Mouse (Mus musculus) heart, adult 2 months (tissue): Measurements from ENCODE around the gene Naa35. TPM values are rescaled to one million over a fixed set of nuclear protein-coding genes. Genes with fewer than 3 reads are reported as not detected.

Source experiments
- DNase-seq, 2 experiments: peaks; one replicate each; pipeline ENCODE4 v3.0.0; 2021
- H3K27ac ChIP-seq: fragments of 200-600 bp; 2 replicates; pipeline ENCODE4 v1.8.1; 2022
- H3K27me3 ChIP-seq: fragments of 200-500 bp; 2 replicates; pipeline ENCODE4 v1.6.1; 2012; ENCODE audit warnings: mild to moderate bottlenecking, low read length, inconsistent platforms, mixed read lengths; ENCODE audit not compliant: control insufficient read depth, insufficient read depth
- H3K36me3 ChIP-seq: fragments of 200-500 bp; 2 replicates; pipeline ENCODE4 v1.6.1; 2012; ENCODE audit warnings: low read length, inconsistent platforms; ENCODE audit not compliant: control insufficient read depth, insufficient read depth
- H3K4me1 ChIP-seq: fragments of 200-500 bp; 2 replicates; pipeline ENCODE4 v1.6.1; 2011; ENCODE audit warnings: low read length; ENCODE audit not compliant: control insufficient read depth, insufficient read depth
- H3K4me3 ChIP-seq: fragments of 200-600 bp; 2 replicates; pipeline ENCODE4 v1.8.1; 2022
- H3K79me2 ChIP-seq: fragments of 200-500 bp; replicated peaks from 2 replicates; pipeline ENCODE4 v1.6.1; 2012; ENCODE audit warnings: mild to moderate bottlenecking, inconsistent platforms, low read length, moderate library complexity, mixed read lengths; ENCODE audit not compliant: control insufficient read depth, insufficient read depth
- H3K9ac ChIP-seq: fragments of 200-500 bp; 2 replicates; pipeline ENCODE4 v1.6.1; 2012; ENCODE audit warnings: low read depth, mild to moderate bottlenecking, control low read depth, inconsistent platforms, low read length, mixed read lengths
- CTCF ChIP-seq: fragments of 200-600 bp; IDR thresholded peaks from 2 replicates; pipeline ENCODE4 v1.8.1; 2022; ENCODE audit warnings: antibody characterized with exemption, mild to moderate bottlenecking, moderate library complexity
- EP300 ChIP-seq: fragments of 200-500 bp; IDR thresholded peaks from 2 replicates; pipeline ENCODE4 v1.6.1; 2011; ENCODE audit warnings: low read depth, low read length, control low read depth; ENCODE audit not compliant: insufficient read depth
- POLR2A ChIP-seq: fragments of 200-500 bp; IDR thresholded peaks from 2 replicates; pipeline ENCODE4 v1.6.1; 2011; ENCODE audit warnings: mild to moderate bottlenecking, low read depth, low read length, control low read depth; ENCODE audit not compliant: insufficient read depth
- WGBS: fragments of 180-500 bp; shearing (Covaris S2); methylation state at CpG from one replicate; pipeline ENCODE4 v1.1.7; 2018; 5-methylcytosine and 5-hydroxymethylcytosine counted together
- intact Hi-C: fragments of 180-260 bp; cut with DNase I; formaldehyde crosslinking; loops from one replicate; pipeline ENCODE4 v1.15.1; 2025
- polyA plus RNA-seq: library from polyadenylated mRNA; depleted of rRNA; stranded (reverse); fragments of >200 nt; gene quantifications from 2 replicates; pipeline ENCODE4 v1.2.3, GENCODE M21; 2012; rRNA removed
- total RNA-seq, 2 experiments: library from RNA; stranded (reverse); gene quantifications; 2 replicates each; pipeline ENCODE4 v1.2.3; 2021

The Naa35 gene
- total and polyA plus RNA-seq, 3 experiments: 28.0 to 106 (median 79.9) TPM

- no peak overlapping the region for H3K27ac ChIP-seq
- TF ChIP-seq EP300: no peak
- TF ChIP-seq POLR2A: no peak
- no peak for TF ChIP-seq CTCF
- no peak for DNase-seq
- no peaks in the 10 kb centered on the region for H3K79me2 ChIP-seq
- peaks cover 1% of the 10 kb centered on the region; the same call in 1 of the 2 replicates for H3K27me3 ChIP-seq
- H3K36me3 ChIP-seq: no peaks in the 10 kb centered on the region
- no peaks in the 10 kb centered on the region for H3K4me1 ChIP-seq
- H3K9ac ChIP-seq: no peak overlapping the region
- intact Hi-C loops: no loop called here
- no peak overlapping the region for H3K4me3 ChIP-seq
- 87% methylated on average over 3 of the region's 3 CpGs for WGBS
These were observed 100.2 kb downstream of the Naa35 start for GRCm38 (mm10) chr13:59685236-59685635.

Other genes with a start within 250 kb of the Naa35 start
- 100 to 1,000 TPM; 151 to 173 TPM for gene Agtpbp1, start within 50 bp of the Naa35 start, total RNA-seq
- 27.9 and 62.9 TPM in 2 replicates for gene Agtpbp1, start within 50 bp of the Naa35 start, polyA plus RNA-seq
- gene Golm1, start 90.6 kb downstream of the Naa35 start, total RNA-seq: 10 to 100 TPM; 11.4 to 16.2 TPM
- 6.5 and 8.8 TPM in 2 replicates for gene Golm1, start 90.6 kb downstream of the Naa35 start, polyA plus RNA-seq
- not detected for gene 4921517D22Rik, start 108.8 kb downstream of the Naa35 start, total RNA-seq
- gene 4921517D22Rik, start 108.8 kb downstream of the Naa35 start, polyA plus RNA-seq: not detected in 2 replicates
- gene Spata31d1a, start 125.1 kb downstream of the Naa35 start, total RNA-seq: not detected
- gene Spata31d1a, start 125.1 kb downstream of the Naa35 start, polyA plus RNA-seq: 0.09 and 0.14 TPM in 2 replicates
- gene Spata31d1b, start 127.0 kb downstream of the Naa35 start, total RNA-seq: not detected
- gene Spata31d1b, start 127.0 kb downstream of the Naa35 start, polyA plus RNA-seq: 0.03 and 0.04 TPM in 2 replicates
- gene Spata31d1d, start 146.5 kb downstream of the Naa35 start, total RNA-seq: not detected
- gene Spata31d1d, start 146.5 kb downstream of the Naa35 start, polyA plus RNA-seq: 0.04 and 0.06 TPM in 2 replicates
- not detected for gene 1700014D04Rik, start 161.5 kb downstream of the Naa35 start, total RNA-seq
- gene 1700014D04Rik, start 161.5 kb downstream of the Naa35 start, polyA plus RNA-seq: 0.09 TPM in 1 of 2 replicates, not detected in the other
- 100 to 1,000 TPM; 233 to 239 TPM for gene Isca1, start 184.6 kb downstream of the Naa35 start, total RNA-seq
- 326 and 509 TPM in 2 replicates for gene Isca1, start 184.6 kb downstream of the Naa35 start, polyA plus RNA-seq
- gene Gm49354, start 197.0 kb downstream of the Naa35 start, total RNA-seq: not detected
- gene Gm49354, start 197.0 kb downstream of the Naa35 start, polyA plus RNA-seq: not detected in 2 replicates
- 10 to 100 TPM; 41.6 to 45.1 TPM for gene Tut7, start 237.9 kb downstream of the Naa35 start, total RNA-seq
- gene Tut7, start 237.9 kb downstream of the Naa35 start, polyA plus RNA-seq: 10.3 and 16.3 TPM in 2 replicates